Mouse (Mus musculus) heart, embryonic 13.5 days (tissue): Measurements from ENCODE around the gene Cdc73. TPM values are rescaled to one million over a fixed set of nuclear protein-coding genes. Genes with fewer than 3 reads are reported as not detected.
A peak's percentile ranks its signal among the peaks of the same experiment; 100 is the strongest.

Experiments used
- ATAC-seq: fragments of 200-750 bp; cut with Nextera tagmentation; 2 replicates; pipeline ENCODE4 v1.8.0; 2017; ENCODE audit warnings: moderate TSS enrichment; ENCODE audit not compliant: insufficient number of reproducible peaks, low FRiP score, low TSS enrichment; ENCODE audit errors: extremely low read depth
- H3K27ac ChIP-seq: fragments of 300-500 bp; sonication (generic); replicated peaks from 2 replicates; pipeline ENCODE4 v1.5.1; 2015; ENCODE audit warnings: moderate library complexity, mild to moderate bottlenecking, inconsistent platforms
- H3K27me3 ChIP-seq: fragments of 300-500 bp; sonication (generic); replicated peaks from 2 replicates; pipeline ENCODE4 v1.6.1; 2015; ENCODE audit warnings: mild to moderate bottlenecking, inconsistent platforms
- H3K36me3 ChIP-seq: fragments of 300-500 bp; sonication (generic); 2 replicates; pipeline ENCODE4 v1.6.1; 2015; ENCODE audit warnings: mild to moderate bottlenecking, inconsistent platforms
- H3K4me1 ChIP-seq: fragments of 300-500 bp; sonication (generic); 2 replicates; pipeline ENCODE4 v1.6.1; 2015; ENCODE audit warnings: inconsistent platforms
- H3K4me2 ChIP-seq: fragments of 300-500 bp; sonication (generic); 2 replicates; pipeline ENCODE4 v1.6.1; 2015; ENCODE audit warnings: inconsistent platforms, mild to moderate bottlenecking, moderate library complexity
- H3K4me3 ChIP-seq: fragments of 300-500 bp; sonication (generic); 2 replicates; pipeline ENCODE4 v1.5.1; 2015; ENCODE audit warnings: moderate library complexity, mild to moderate bottlenecking, inconsistent platforms
- H3K9ac ChIP-seq: fragments of 300-500 bp; sonication (generic); 2 replicates; pipeline ENCODE4 v1.6.1; 2015; ENCODE audit warnings: inconsistent platforms, mild to moderate bottlenecking, moderate library complexity
- H3K9me3 ChIP-seq: fragments of 300-500 bp; sonication (generic); 2 replicates; pipeline ENCODE4 v1.6.1; 2016; ENCODE audit warnings: inconsistent platforms
- WGBS: fragments of 180-500 bp; shearing (Covaris S2); methylation state at CpG from one replicate; pipeline ENCODE4 v1.1.7; 2015; ENCODE audit warnings: mixed read lengths; 5-methylcytosine and 5-hydroxymethylcytosine counted together
- polyA plus RNA-seq: library from polyadenylated mRNA; unstranded; fragments of >200 nt; fragmentation: Nextera tagmentation; extraction: Ambion mirVana; gene quantifications from 2 replicates; pipeline ENCODE4 v1.2.1, GENCODE M21; 2015

Gene Cdc73
- 16.7 and 19.1 TPM in 2 replicates for polyA plus RNA-seq

DNA sequence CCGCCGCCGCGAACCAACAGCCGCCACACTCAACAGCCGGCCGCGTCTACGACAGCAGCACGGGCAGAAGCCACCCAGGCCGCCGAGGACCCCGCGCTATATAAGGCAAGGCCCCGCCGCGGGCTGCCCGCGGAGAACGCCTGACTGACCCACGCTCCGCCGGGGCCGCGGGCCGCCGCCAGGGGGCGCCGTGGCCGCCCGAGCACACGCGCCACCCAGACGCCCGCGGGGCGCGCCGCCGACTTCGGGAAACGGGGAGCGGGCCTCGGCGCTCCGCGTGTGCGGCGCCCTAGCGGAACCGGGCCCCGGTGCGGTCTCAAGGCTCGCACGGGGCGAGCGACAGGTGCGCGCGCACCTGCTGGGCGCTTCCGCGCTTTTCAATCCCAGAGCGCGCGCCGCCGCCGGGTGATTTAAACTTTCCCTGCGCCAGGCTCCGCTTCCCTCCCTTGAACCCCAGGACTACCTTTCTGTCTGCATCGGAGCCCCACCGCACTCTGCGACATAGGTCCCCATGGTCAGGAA is at the start of gene Cdc73:
TSS of gene Cdc73 (minus strand) at position 153 of the 522 bp plus-strand sequence.
- Histone ChIP-seq H3K9me3 (no peaks in the 10 kb centered on the region), H3K36me3 (peaks cover 8% of the 10 kb centered on the region), H3K27me3 (no peaks in the 10 kb centered on the region), H3K9ac (peak within 1 kb of the TSS; percentile 91), H3K4me2 (peak within 1 kb of the TSS; percentile 85), H3K4me1 (peaks cover 23% of the 10 kb centered on the region), H3K4me3 (peak within 1 kb of the TSS; percentile 94), H3K27ac (peak within 1 kb of the TSS; percentile 92)
- peak; percentile 99 for ATAC-seq
- WGBS, result under 1% methylated on average over 57 of the region's 74 CpGs

DNA sequence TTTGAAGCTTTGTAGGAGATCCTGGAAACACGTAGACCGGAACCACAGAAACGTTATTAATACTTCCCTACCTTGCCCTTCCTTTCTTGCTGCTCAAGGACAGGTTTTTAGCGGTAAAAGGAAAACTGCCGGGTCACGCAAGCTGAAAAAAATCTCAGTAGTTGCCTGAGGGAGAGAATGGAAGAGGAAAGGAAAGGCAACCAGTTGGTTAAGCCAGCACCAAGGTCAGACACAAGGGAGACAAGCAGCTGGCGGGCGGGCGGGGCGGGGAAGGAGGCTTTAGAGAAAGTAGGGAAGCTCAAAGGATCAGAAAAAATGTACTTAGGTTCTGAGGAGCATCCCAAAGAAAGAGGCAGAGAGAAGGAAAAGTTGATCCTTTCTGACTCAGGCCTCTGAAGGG is 43.2 kb upstream of the Cdc73 start:
- no peaks in the 10 kb centered on the region for H3K27me3 ChIP-seq
- H3K27ac ChIP-seq, result no peak overlapping the region
- WGBS, result 90% methylated on average over 10 of the region's 10 CpGs
- no peak overlapping the region for H3K9ac ChIP-seq
- 0 out of 2 replicates have a peak, but pooled peaks cover under 1% of the 10 kb centered on the region for H3K4me1 ChIP-seq
- ATAC-seq, result no peak
- no peak overlapping the region for H3K4me2 ChIP-seq
- H3K36me3 ChIP-seq, result peaks cover 80% of the 10 kb centered on the region
- no peak overlapping the region for H3K4me3 ChIP-seq
- H3K9me3 ChIP-seq, result no peaks in the 10 kb centered on the region

DNA sequence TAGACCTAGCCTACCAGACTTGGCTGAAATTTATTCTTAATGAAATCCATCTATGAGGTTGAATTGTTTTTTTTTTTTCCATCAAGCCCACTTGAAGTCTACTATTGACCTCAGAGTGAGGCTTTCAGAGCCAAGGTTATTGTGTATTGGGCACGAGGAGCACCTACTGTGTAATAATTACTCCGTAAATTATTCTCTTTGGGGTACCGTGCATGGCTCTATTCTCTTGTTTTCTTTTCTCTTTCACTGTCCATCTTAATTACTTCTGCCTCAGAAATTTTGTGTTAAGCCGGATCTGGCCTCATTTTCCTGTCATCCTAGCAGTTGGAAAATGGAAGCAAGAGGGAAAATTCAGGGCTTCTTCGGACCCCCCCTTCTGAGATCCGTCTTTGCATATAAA is 39.5 kb upstream of the Cdc73 start:
- no peak overlapping the region for H3K4me3 ChIP-seq
- no peaks in the 10 kb centered on the region for H3K27me3 ChIP-seq
- ATAC-seq, result no peak
- H3K9ac ChIP-seq, result no peak overlapping the region
- H3K9me3 ChIP-seq, result no peaks in the 10 kb centered on the region
- 87% methylated on average over 6 of the region's 6 CpGs for WGBS
- H3K27ac ChIP-seq, result no peak overlapping the region
- H3K4me2 ChIP-seq, result no peak overlapping the region
- peaks cover 55% of the 10 kb centered on the region for H3K36me3 ChIP-seq
- H3K4me1 ChIP-seq, result peaks cover 11% of the 10 kb centered on the region

DNA sequence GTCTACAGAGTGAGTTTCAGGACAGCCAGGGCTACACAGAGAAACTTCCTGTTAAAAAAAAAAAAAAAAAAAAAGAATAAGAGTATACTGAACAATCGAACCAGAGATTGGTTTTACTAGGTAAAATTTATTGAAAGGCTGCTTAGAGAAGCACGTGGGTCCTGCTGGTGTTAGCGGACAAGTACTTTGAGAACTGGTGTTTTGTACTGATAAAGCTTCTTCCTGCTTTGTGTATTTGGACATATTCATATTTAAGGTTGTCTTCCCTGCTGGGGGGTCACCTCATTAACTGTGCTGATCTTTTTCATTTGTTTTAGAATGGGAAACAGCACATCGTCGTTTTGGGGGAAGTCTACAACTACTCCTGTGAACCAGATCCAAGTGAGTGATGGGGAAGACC is 38.6 kb upstream of the Cdc73 start:
- H3K36me3 ChIP-seq, result peaks cover 47% of the 10 kb centered on the region
- H3K27ac ChIP-seq, result no peak overlapping the region
- WGBS, result 85% methylated on average over 5 of the region's 5 CpGs
- H3K9ac ChIP-seq, result no peak overlapping the region
- H3K4me1 ChIP-seq, result peaks cover 11% of the 10 kb centered on the region
- no peaks in the 10 kb centered on the region for H3K9me3 ChIP-seq
- ATAC-seq, result no peak
- no peak overlapping the region for H3K4me3 ChIP-seq
- no peaks in the 10 kb centered on the region for H3K27me3 ChIP-seq
- H3K4me2 ChIP-seq, result no peak overlapping the region

DNA sequence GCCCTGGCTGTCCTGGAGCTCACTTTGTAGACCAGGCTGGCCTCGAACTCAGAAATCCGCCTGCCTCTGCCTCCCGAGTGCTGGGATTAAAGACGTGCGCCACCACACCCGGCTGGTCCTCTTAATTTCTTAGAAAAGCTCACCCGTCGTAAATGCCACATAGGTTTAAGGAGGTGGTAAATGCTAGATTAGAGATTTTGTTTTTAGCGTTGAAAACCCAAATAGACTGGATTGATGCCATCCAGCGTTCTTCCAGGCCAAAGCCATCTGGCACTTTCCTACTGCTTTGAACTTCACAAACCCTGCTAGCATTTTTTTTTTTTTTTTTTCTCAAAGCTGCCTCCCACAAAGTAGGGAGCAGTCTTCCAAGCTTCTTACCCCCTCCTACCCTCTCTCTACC is 37.9 kb upstream of the Cdc73 start:
- no peak for ATAC-seq
- Histone ChIP-seq H3K4me2 (peak overlapping the region; percentile 79), H3K4me3 (no peak overlapping the region), H3K9me3 (no peaks in the 10 kb centered on the region), H3K27me3 (no peaks in the 10 kb centered on the region), H3K27ac (no peak overlapping the region), H3K4me1 (peaks cover 11% of the 10 kb centered on the region), H3K9ac (no peak overlapping the region), H3K36me3 (peaks cover 39% of the 10 kb centered on the region)
- WGBS, result 84% methylated on average over 10 of the region's 10 CpGs

DNA sequence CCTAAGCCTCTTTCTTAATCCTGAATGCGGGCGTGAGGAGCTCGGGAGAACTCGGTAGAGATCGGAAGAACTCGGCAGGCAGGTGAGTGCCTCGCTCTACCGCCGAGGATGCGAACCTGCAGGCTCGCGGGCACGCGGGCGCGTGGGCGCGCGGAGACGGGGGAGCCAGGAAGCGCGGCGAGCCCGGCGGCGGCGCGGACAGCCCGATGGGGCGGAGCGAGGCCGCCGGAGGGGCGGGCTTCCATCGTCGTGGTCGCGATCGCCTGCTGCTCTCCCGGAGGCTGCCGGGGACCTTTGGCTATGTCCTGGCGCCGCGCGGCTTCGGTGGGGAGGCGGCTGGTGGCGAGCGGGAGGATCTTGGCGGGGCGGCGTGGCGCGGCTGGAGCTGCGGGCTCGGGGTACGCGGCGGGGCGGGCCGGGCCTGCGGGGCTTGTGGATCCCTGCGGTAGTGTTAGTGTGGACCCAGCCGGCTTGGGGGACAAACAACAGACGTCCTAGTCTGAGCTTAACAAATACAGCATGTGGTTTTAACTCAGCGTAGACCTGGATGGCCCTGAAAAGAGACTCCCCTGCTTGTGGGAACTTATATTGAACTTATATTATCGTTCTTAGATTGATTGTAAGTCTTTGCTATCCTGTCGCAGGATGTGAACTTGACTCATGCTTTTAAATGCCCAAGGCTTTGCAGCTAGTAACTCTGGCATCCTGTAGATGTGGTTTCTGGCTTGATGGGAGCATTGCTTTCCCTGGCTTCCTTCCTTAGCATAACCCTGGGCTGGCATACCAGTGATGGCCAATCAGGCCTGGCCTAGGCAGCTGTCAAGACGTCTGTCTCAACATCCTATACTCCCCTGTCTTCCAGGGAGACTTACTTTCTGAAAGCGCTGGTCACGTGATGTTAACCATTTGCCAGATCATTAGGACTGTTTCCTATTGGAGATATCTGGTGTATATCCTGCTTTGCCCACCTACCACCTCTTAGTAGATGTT is 37.0 kb upstream of the Cdc73 start:
- Histone ChIP-seq H3K27ac (peak overlapping the region; percentile 87), H3K4me2 (peak overlapping the region; percentile 79), H3K9ac (peak overlapping the region; percentile 95), H3K27me3 (no peaks in the 10 kb centered on the region), H3K36me3 (peaks cover 30% of the 10 kb centered on the region), H3K4me3 (peak overlapping the region; percentile 86), H3K4me1 (peaks cover 11% of the 10 kb centered on the region), H3K9me3 (no peaks in the 10 kb centered on the region)
- ATAC-seq, result peak; percentile 92
- WGBS, result 2% methylated on average over 70 of the region's 71 CpGs

DNA sequence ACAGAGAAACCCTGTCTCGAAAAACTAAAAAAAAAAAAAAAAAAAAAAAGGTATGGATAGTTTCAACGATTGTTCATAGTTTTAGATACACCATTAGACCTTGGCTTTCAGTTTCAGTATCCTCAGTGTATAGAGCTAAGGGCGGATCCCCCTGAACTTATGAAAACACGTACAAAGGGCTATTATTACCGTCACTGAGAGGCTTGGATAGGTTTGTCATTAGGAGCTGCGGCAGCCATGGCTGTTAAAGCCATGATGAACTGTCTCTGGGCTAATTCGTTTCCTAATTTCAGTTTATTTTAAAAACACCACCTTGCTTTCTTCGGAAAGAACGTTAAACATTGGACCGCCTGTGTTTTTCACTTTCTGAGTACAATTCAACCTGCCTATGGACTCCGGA is 36.1 kb upstream of the Cdc73 start:
- peaks cover 22% of the 10 kb centered on the region for H3K36me3 ChIP-seq
- H3K4me1 ChIP-seq, result peaks cover 11% of the 10 kb centered on the region
- WGBS, result 22% methylated on average over 11 of the region's 11 CpGs
- no peaks in the 10 kb centered on the region for H3K27me3 ChIP-seq
- peak overlapping the region; percentile 86 for H3K4me3 ChIP-seq
- peak overlapping the region; percentile 87; the same call in 1 of the 2 replicates for H3K27ac ChIP-seq
- H3K9me3 ChIP-seq, result no peaks in the 10 kb centered on the region
- H3K4me2 ChIP-seq, result peak overlapping the region; percentile 79
- H3K9ac ChIP-seq, result peak overlapping the region; percentile 95
- no peak for ATAC-seq

DNA sequence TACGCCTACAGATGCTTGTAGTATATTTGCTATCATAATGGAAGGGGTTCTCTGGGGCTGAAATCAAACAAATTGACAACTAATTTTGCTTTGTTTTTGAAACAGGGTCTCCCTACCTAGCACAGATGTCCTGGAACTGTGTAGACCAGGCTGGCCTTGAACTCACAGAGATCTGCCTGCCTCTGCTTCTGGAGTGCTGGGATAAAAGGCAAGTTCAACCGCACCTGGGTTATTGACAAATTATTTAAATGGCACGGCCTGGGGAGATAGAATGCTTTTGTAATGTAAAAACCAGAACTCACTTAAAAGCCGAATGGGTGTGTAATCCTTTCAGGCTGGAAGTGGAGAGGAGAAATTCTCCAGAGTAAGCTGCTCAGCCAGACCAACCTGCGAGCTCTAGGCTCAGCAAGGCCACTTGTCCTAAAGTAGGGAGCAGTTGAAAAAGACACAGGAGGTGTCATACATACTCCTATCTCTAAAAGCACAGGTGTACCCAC is 31.3 kb upstream of the Cdc73 start:
- ATAC-seq, result no peak
- H3K36me3 ChIP-seq, result no peaks in the 10 kb centered on the region
- WGBS, result 74% methylated on average over 5 of the region's 5 CpGs
- no peak overlapping the region for H3K4me2 ChIP-seq
- no peaks in the 10 kb centered on the region for H3K4me1 ChIP-seq
- H3K9me3 ChIP-seq, result no peaks in the 10 kb centered on the region; the same call in 1 of the 2 replicates
- no peak overlapping the region for H3K27ac ChIP-seq
- H3K4me3 ChIP-seq, result no peak overlapping the region
- H3K27me3 ChIP-seq, result no peaks in the 10 kb centered on the region
- no peak overlapping the region for H3K9ac ChIP-seq

DNA sequence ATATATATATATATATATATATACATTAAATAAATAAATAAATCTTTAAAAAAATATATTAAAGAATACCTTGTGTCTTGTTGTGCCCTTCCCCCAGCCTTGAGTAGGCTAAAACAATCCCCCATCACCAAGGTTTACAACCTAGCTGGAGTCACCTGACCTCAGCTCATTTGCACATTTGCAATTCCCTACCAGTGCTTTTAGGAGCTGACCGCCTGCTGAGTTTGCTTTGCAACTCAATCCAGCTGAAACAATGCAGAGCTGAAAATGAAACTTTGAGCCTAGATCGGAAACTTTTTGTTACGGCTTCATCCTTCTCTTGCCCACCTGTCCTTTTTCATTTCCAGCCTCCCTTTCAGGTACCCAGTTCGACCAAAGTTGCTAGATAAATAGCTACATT is 29.0 kb upstream of the Cdc73 start:
- H3K36me3 ChIP-seq, result no peaks in the 10 kb centered on the region
- 57% methylated on average over 4 of the region's 4 CpGs for WGBS
- H3K4me3 ChIP-seq, result no peak overlapping the region
- H3K27me3 ChIP-seq, result no peaks in the 10 kb centered on the region
- no peak overlapping the region for H3K27ac ChIP-seq
- H3K4me2 ChIP-seq, result no peak overlapping the region
- no peaks in the 10 kb centered on the region; the same call in 1 of the 2 replicates for H3K9me3 ChIP-seq
- no peak overlapping the region for H3K9ac ChIP-seq
- no peaks in the 10 kb centered on the region for H3K4me1 ChIP-seq
- ATAC-seq, result no peak

DNA sequence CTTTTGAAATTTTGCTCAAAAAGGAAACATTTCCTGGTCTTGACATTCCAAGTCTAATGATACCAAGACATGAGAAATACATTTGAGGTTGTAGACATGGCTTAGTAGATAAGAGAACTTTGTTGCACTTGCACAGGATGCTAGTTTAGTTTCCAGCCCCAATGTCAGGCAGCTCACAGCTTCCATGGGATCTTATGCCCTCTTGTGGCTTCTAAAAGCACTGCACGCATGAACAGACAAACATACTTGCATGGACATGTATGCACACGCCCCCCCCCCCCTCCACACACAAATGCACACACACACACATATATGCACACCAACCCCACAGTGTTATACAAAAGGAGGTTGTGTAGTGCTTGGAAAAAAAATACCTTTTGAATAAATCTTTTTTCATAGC is 28.2 kb upstream of the Cdc73 start:
- Histone ChIP-seq H3K27me3 (no peaks in the 10 kb centered on the region), H3K4me1 (no peaks in the 10 kb centered on the region), H3K9me3 (no peaks in the 10 kb centered on the region; the same call in 1 of the 2 replicates), H3K36me3 (no peaks in the 10 kb centered on the region), H3K4me2 (no peak overlapping the region), H3K9ac (no peak overlapping the region), H3K4me3 (no peak overlapping the region), H3K27ac (no peak overlapping the region)
- WGBS, result 68% methylated on average over 2 of the region's 2 CpGs
- no peak for ATAC-seq

DNA sequence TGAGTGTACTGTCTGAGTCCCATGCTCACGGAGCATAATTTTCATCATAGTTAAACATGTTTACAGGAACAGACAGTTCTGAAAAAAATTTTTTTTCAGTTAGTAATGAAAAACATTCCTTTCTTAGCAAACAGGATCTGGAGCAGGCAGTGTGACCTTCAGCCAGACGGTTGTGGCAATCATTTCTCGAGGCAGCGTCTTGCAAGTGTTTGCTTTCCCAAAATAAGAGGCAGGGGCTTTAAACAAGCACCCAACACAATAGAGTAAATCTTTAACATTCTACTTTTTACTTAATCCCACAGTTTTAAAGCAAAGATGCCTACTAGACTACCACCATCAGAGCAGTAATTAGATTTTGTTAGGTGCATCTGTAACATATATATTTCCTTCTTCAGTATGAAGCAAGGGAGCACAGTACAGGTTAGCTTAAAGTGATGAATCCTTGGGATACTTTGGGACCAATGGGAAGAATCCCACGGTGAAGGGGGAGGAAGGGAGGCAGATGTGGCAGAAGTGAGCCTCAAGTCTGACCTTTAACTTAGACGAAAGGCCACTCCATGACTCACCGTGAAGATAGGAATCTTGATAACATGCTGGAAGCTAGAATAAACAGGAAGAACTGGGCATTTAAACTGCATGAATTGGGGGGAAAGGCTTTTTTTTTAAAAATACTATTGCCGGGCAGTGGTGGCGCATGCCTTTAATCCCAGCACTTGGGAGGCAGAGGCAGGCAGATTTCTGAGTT is 25.2 kb upstream of the Cdc73 start:
- H3K9ac ChIP-seq, result no peak overlapping the region
- no peak overlapping the region for H3K4me2 ChIP-seq
- H3K27me3 ChIP-seq, result no peaks in the 10 kb centered on the region
- H3K4me3 ChIP-seq, result no peak overlapping the region
- no peak for ATAC-seq
- H3K36me3 ChIP-seq, result no peaks in the 10 kb centered on the region
- no peaks in the 10 kb centered on the region; the same call in 1 of the 2 replicates for H3K9me3 ChIP-seq
- WGBS, result 57% methylated on average over 9 of the region's 9 CpGs
- H3K27ac ChIP-seq, result no peak overlapping the region
- H3K4me1 ChIP-seq, result no peaks in the 10 kb centered on the region
